Mouse (Mus musculus): ENCODE measurements at regions not wholly inside any gene's neighbourhood (a gene's known extent, or its start where the extent isn't known, plus 50 kb on each side); places are given as distances from the start of the nearest gene placed in this dataset.

- in situ Hi-C loops (cut with MboI; ENCODE audit: low pct_unique_long_range_greater_than_20kb), result no loop called here
- DNase-seq (ENCODE audit: low read depth, low spot score), result no peak
- POLR2A ChIA-PET, result interaction anchor here (0.9 kb wide), 1 partner anchor 12 kb away, joined by 4 read pairs; no protein-coding TSS in a partner anchor
- peaks cover 3% of the 10 kb centered on the region for H3K27me3 ChIP-seq
- no peak for ATAC-seq
- no peak for TF ChIP-seq CTCF (IDR thresholded peaks at IDR 0.05)
- CTCF ChIA-PET, result interaction anchor here (0.7 to 0.9 kb wide), 3 partner anchors 11 to 183 kb away, joined by 3 to 4 read pairs (median 3); no protein-coding TSS in a partner anchor
Observed at GRCm38 (mm10) chr1:89288001-89288400, 166.6 kb upstream of the Agap1 start.

GRCm38 (mm10) chr1:89288921-89289320, 165.7 kb upstream of the Agap1 start:
- no peak for ATAC-seq
- peaks cover 3% of the 10 kb centered on the region for H3K27me3 ChIP-seq
- POLR2A ChIA-PET, result no interaction called here
- in situ Hi-C loops (cut with MboI; ENCODE audit: low pct_unique_long_range_greater_than_20kb), result no loop called here
- no peak for TF ChIP-seq CTCF (IDR thresholded peaks at IDR 0.05)
- CTCF ChIA-PET, result interaction anchor here (1.2 kb wide), 1 partner anchor 53 kb away, joined by 3 read pairs; no protein-coding TSS in a partner anchor
- DNase-seq (ENCODE audit: low read depth, low spot score), result no peak

GRCm38 (mm10) chr1:89296691-89297090, 157.9 kb upstream of the Agap1 start:
- no peak for TF ChIP-seq CTCF (IDR thresholded peaks at IDR 0.05)
- no peak for ATAC-seq
- in situ Hi-C loops (cut with MboI; ENCODE audit: low pct_unique_long_range_greater_than_20kb), result no loop called here
- no peak for DNase-seq (ENCODE audit: low read depth, low spot score)
- peaks cover 5% of the 10 kb centered on the region for H3K27me3 ChIP-seq
- CTCF ChIA-PET, result interaction anchor here (1.8 kb wide), 1 partner anchor 18 kb away, joined by 5 read pairs; no protein-coding TSS in a partner anchor
- POLR2A ChIA-PET, result no interaction called here

- in situ Hi-C loops (cut with MboI; ENCODE audit: low pct_unique_long_range_greater_than_20kb), result no loop called here
- DNase-seq (ENCODE audit: low read depth, low spot score) (no peak), ATAC-seq (no peak)
- peaks cover 5% of the 10 kb centered on the region for H3K27me3 ChIP-seq
- POLR2A ChIA-PET, result no interaction called here
- TF ChIP-seq CTCF (IDR thresholded peaks at IDR 0.05), result no peak
- CTCF ChIA-PET, result interaction anchor here (1.8 kb wide), 1 partner anchor 19 kb away, joined by 5 read pairs; no protein-coding TSS in a partner anchor
Observed at GRCm38 (mm10) chr1:89297766-89298165, 156.8 kb upstream of the Agap1 start.

GRCm38 (mm10) chr1:89301151-89301550, 153.5 kb upstream of the Agap1 start:
- no peaks in the 10 kb centered on the region for H3K27me3 ChIP-seq
- POLR2A ChIA-PET, result no interaction called here
- in situ Hi-C loops (cut with MboI; ENCODE audit: low pct_unique_long_range_greater_than_20kb), result no loop called here
- no peak for TF ChIP-seq CTCF (IDR thresholded peaks at IDR 0.05)
- no peak for DNase-seq (ENCODE audit: low read depth, low spot score)
- ATAC-seq, result no peak
- CTCF ChIA-PET, result no interaction called here

- H3K27me3 ChIP-seq, result no peaks in the 10 kb centered on the region
- ATAC-seq (no peak), DNase-seq (ENCODE audit: low read depth, low spot score) (peak; percentile 34)
- in situ Hi-C loops (cut with MboI; ENCODE audit: low pct_unique_long_range_greater_than_20kb), result no loop called here
- CTCF ChIA-PET, result no interaction called here
- POLR2A ChIA-PET, result interaction anchor here (0.8 kb wide), 1 partner anchor 50 kb away, joined by 3 read pairs; no protein-coding TSS in a partner anchor
- no peak for TF ChIP-seq CTCF (IDR thresholded peaks at IDR 0.05)
Observed at GRCm38 (mm10) chr1:89302368-89302951, 152.1 kb upstream of the Agap1 start.

GRCm38 (mm10) chr1:89305171-89305570, 149.4 kb upstream of the Agap1 start:
- no peaks in the 10 kb centered on the region for H3K27me3 ChIP-seq
- ChIA-PET POLR2A (interaction anchor here (0.6 kb wide), 1 partner anchor 33 kb away, joined by 3 read pairs; no protein-coding TSS in a partner anchor), CTCF (no interaction called here)
- DNase-seq (ENCODE audit: low read depth, low spot score), result no peak
- in situ Hi-C loops (cut with MboI; ENCODE audit: low pct_unique_long_range_greater_than_20kb), result no loop called here
- TF ChIP-seq CTCF (IDR thresholded peaks at IDR 0.05), result no peak
- no peak for ATAC-seq

GRCm38 (mm10) chr1:89308788-89309187, 145.8 kb upstream of the Agap1 start:
- TF ChIP-seq CTCF (IDR thresholded peaks at IDR 0.05), result no peak
- CTCF ChIA-PET, result no interaction called here
- ATAC-seq (no peak), DNase-seq (ENCODE audit: low read depth, low spot score) (no peak)
- H3K27me3 ChIP-seq, result no peaks in the 10 kb centered on the region
- POLR2A ChIA-PET, result no interaction called here
- in situ Hi-C loops (cut with MboI; ENCODE audit: low pct_unique_long_range_greater_than_20kb), result no loop called here

- ChIA-PET CTCF (no interaction called here), POLR2A (interaction anchor here (0.6 kb wide), 1 partner anchor 54 kb away, joined by 3 read pairs; no protein-coding TSS in a partner anchor)
- no peak for TF ChIP-seq CTCF (IDR thresholded peaks at IDR 0.05)
- ATAC-seq, result no peak
- no peak for DNase-seq (ENCODE audit: low read depth, low spot score)
- peaks cover 10% of the 10 kb centered on the region for H3K27me3 ChIP-seq
- in situ Hi-C loops (cut with MboI; ENCODE audit: low pct_unique_long_range_greater_than_20kb), result no loop called here
Observed at GRCm38 (mm10) chr1:89313064-89313463, 141.5 kb upstream of the Agap1 start.

- ChIA-PET POLR2A (no interaction called here), CTCF (no interaction called here)
- in situ Hi-C loops (cut with MboI; ENCODE audit: low pct_unique_long_range_greater_than_20kb), result no loop called here
- no peak for DNase-seq (ENCODE audit: low read depth, low spot score)
- peaks cover 10% of the 10 kb centered on the region for H3K27me3 ChIP-seq
- no peak for ATAC-seq
- TF ChIP-seq CTCF (IDR thresholded peaks at IDR 0.05), result no peak
Observed at GRCm38 (mm10) chr1:89317897-89318296, 136.7 kb upstream of the Agap1 start.

GRCm38 (mm10) chr1:89318663-89319062, 135.9 kb upstream of the Agap1 start:
- in situ Hi-C loops (cut with MboI; ENCODE audit: low pct_unique_long_range_greater_than_20kb), result no loop called here
- DNase-seq (ENCODE audit: low read depth, low spot score) (no peak), ATAC-seq (no peak)
- H3K27me3 ChIP-seq, result peaks cover 10% of the 10 kb centered on the region
- TF ChIP-seq CTCF (IDR thresholded peaks at IDR 0.05), result no peak
- POLR2A ChIA-PET, result no interaction called here
- CTCF ChIA-PET, result no interaction called here
